Mouse (Mus musculus) megakaryocyte, embryonic 14.5 days (primary cell): ENCODE measurements around the gene Prickle4.

Source experiments
- FLI1 ChIP-seq: IDR thresholded peaks from 2 replicates; pipeline ENCODE4 v1.6.1; 2012; ENCODE audit warnings: low read length, inconsistent platforms, mixed read lengths
- GATA1 ChIP-seq: IDR thresholded peaks from 3 replicates; pipeline ENCODE4 v1.6.1; 2012; ENCODE audit warnings: mixed read lengths, low read length, inconsistent platforms, borderline replicate concordance

DNA sequence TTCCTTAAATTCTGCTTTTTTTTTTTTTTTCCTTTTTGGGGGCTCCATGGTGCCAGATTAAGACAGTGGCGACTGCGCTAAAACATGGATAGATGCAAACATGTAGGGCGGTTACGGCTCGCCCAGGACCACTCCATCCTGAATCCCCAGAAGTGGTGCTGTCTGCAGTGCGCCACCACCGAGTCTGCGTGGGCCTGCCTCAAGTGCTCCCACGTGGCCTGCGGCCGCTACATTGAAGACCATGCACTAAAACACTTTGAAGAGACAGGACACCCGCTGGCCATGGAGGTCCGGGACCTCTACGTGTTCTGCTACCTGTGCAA, 22.6 kb downstream of the Prickle4 start:
- TF ChIP-seq GATA1: no peak
- TF ChIP-seq FLI1: no peak
